Mouse (Mus musculus) liver, postnatal 0 days (tissue): Measurements from ENCODE around the gene Hoxb5.

ENCODE experiments used
- CTCF ChIP-seq: sonication (generic); IDR thresholded peaks from 2 replicates; pipeline ENCODE4 v1.5.1; 2016; ENCODE audit warnings: antibody characterized with exemption, low read depth
- EP300 ChIP-seq: IDR thresholded peaks from 2 replicates; pipeline ENCODE4 v1.6.1; 2016; ENCODE audit warnings: antibody characterized with exemption, low read depth, mild to moderate bottlenecking

DNA sequence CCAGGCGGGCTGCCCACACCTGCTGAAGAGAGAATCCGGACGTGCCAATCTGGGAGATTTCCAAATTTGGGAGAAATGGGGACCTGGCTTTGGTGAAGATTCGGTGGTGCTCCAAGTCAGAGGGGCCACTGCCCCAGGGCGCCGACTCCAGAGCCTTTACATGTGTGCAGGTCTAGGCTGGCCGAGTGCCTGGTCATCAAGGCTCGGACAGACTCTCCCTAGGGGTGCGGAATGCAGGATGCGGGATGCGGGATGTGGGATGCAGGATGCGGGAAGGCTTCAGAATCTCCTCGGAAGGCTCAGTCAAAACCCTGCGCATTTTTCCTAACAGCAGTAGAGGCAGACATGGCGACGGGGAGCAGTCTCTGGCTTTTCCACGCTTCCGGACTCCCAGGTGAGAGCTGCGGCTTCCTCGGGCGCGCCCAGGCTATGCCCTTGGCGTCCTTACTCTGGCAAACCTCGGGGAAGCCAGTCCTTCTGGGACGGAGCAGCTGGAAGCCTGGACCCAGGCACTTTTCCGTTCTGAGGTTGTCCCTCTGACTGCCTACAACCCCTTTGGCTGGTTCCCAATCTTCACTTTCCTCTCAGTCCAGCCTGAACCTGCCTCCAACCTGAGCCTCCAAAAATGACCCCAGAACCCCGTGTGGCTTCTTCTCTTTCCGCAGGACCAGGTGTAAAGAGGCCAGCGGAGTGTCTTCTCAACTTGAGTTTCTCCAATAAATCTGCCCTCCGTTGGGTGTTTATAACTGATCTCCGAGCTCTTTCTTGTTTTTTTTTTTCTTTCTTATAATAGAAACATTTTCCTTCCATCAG lies 23.5 kb upstream of the Hoxb5 start:
- TF ChIP-seq EP300 (no peak), CTCF (no peak)
